Comparison of ENCODE assay signal across 7 mouse cellular contexts in the genomic region with DNA sequence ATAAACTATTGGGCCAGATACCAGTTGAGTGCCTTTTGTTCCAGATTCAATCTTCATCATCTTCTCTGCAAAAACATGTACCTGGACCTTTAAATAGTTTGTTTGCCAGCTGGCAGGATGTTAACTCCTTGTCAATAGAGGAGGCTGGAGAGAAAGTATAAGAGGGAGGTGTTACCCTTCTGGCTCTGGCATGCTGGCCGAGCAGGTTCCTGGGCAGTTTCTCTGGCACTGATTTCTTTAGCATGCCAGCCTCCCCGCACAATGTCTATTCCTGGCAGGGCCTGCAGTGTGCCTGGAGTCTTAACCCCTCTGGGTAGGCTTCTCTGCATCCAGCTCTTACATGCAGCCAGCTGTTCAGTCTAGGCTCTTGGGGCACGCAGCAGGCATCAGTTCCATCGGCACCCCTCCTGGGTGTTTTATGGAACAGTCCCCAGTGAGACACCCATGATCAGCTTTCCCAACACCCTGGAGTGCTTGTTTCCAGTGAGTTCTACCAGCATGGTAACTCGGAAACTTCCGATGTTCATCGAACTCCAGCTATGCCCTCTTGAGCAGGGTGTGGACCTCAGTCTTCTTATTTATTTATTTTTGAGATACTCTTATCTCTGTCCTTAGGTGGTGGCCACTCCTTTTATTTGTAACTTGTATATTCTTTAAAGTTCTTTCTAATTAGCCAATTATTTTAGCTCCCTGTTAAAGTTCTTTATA. TPM values are rescaled to one million over a fixed set of nuclear protein-coding genes. Genes with fewer than 3 reads are reported as not detected.
DNase-seq lines count a peak whose midpoint lies in the region.

No protein-coding gene starts in this region.

- intact Hi-C loops in gastrocnemius, postnatal 14 days (cut with DNase I; ENCODE audit: low total_unique reads) = no loop called here

- DNase-seq in ovary, adult 18-20 months (ENCODE audit: low spot score) = peak; percentile 37
- DNase-seq in ovary, postnatal 10 days (ENCODE audit: low spot score) = no peak
- DNase-seq in gastrocnemius, postnatal 14 days = peak; percentile 18
- DNase-seq in lung, adult 18-20 months = peak; percentile 82 to 87
- DNase-seq in thymus, postnatal 4 days = no peak
- DNase-seq in thymus, postnatal 14 days = no peak
- DNase-seq in yolk sac, embryonic 10.5 days (ENCODE audit: low spot score) = no peak

RNA-seq across cellular contexts. Expression of gene Erh, which starts 10.0 kb away (rescaled TPM):
- 10 to 100 TPM; 19.4 to 30.4 TPM for total RNA-seq in gastrocnemius, postnatal 14 days (2021)

RNA-seq across cellular contexts. Expression of gene Slc39a9, which starts 10.4 kb away (rescaled TPM):
- 10 to 100 TPM in 1 of 2 experiments, 1 to 10 TPM in 1; 9.8 to 10.2 TPM for total RNA-seq in gastrocnemius, postnatal 14 days (2021)

RNA-seq across cellular contexts. Expression of gene Plekhd1, which starts 38.3 kb away (rescaled TPM):
- total RNA-seq in gastrocnemius, postnatal 14 days (2021) = under 1 TPM; 0.16 to 0.45 TPM

Comparison
In these comparisons a context has a peak if more than half of its experiments do, and no peak if none do; other contexts are left out.
1. DNase-seq: peak in ovary, adult 18-20 months (single experiment), gastrocnemius, postnatal 14 days (single experiment) and lung, adult 18-20 months (2 of 2); none in ovary, postnatal 10 days (single experiment), thymus, postnatal 4 days (single experiment), thymus, postnatal 14 days (single experiment) and yolk sac, embryonic 10.5 days (single experiment).